Mouse (Mus musculus) cerebellum, adult 11 months (tissue): Measurements from ENCODE around the gene Plekha1.

Experiments
- DNase-seq: peaks from one replicate; pipeline ENCODE4 v3.0.0; 2022

The Plekha1 gene

DNA sequence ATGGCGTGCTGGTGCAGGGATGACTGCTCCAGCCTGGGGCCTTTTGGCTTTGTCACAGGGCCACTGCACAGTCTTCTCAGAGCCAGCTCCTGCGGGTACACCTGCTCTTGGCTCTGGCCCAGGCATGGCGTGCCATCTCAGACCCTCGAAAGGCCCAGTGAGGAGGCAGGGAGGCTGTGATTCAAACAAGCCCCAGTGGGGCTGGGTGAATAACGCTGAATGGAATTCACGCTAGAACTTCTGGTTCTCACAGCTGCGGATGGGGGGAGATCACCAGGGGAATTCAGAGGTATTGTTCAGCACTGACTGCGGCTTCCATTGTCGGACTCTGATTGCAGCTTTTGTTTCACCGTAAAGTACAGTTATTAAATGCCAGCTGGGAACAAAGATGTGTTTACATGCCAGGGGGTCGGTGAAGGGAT lies 4.8 kb upstream of the Plekha1 start:
- DNase-seq = no peak

DNA sequence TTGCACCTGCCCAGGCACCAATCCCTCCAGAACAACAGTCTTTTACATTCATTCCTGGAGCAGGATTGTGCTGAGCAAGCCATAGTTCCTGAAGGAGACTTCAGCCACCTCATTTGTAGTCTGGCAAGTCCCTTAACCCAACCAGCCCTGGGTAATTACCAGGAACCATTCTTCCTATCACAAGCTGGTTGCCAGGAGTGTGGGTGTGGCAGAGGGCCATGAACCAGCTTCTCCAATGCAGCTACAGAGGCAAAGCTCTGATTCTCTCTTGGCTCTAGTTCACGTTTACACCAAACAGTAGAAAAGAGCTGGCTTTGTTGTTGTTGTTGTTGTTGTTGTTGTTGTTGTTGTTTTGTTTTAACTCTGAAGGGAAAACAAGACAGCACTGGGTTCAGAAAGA lies 3.1 kb upstream of the Plekha1 start:
- DNase-seq = no peak

DNA sequence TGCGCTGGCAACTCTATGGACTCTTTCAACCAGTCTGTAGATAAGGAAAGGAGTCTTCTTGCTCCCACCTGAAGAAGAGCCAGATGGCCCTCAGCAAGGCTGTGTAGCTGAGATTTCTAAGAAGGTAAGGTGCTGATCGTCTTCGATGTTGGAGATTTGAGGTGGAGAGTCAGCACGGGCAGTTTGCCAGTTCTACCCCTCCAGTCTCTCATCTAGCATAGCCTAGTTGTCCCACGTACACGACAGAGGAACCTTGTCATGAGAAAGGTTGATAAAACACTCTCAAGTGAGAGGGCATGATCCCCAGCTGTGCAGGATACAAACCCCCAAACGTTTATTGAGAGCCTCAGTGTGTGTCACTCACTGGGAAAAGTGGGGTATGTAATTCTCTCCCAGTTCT lies 845 bp upstream of the Plekha1 start:
- peak; percentile 49 for DNase-seq

DNA sequence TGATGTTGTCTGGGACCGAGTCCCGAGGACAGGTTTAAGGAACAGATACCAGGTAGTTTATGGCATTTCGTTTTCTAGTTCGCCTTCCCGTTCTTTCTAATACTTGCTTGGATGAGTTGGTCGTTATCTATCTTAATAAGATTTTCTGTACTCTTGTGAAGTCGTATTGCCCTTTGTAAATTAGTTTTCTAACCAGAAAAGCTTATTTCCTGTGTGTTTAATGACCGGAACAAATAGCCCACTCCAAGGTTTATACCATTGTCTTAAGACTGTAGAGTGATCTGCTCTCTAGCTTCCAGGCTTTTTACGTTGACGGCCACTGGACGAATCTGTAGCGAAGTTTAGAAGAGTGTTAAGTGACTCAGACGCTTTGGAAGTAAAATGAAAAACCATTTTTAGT lies 1.1 kb downstream of the Plekha1 start:
- no peak for DNase-seq

DNA sequence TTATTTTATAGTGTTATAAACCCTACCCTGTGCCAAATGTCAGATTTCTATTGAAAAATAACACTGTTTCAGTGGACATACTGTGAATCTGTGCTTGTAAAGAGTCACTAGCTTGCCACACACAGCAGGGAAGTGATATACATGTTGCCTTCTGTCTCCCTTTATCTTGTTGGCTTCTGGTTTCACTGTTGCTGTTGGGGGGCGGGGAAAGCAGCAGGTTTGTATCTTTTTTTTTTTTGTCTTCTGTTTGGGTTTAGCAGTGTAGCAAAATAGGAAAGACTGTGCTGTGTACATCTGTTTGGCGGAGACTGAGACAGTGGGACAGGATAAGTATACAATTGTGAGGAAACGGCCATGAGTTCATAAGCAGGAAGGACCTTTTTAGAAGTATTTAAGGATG lies 1.7 kb downstream of the Plekha1 start:
- no peak for DNase-seq

DNA sequence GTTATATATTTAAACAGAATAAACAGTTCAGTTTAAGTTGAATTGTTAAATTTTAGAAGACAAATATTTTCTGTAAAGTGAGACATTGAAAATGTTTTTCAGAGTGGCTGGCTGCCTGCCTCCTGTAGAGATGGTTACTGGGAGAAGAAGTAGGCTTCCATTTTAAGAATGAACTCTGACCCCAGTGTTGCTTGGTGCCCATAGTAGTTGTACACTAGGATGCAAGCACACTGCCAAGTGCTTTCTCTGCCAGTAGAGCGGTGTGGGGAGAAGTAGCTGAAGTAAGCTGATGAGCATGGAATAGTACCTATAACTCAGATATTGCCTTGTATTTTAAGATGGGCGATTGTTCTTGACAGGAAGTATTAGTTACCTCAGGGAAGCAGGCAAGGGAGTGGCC lies 18.6 kb downstream of the Plekha1 start:
- no peak for DNase-seq

DNA sequence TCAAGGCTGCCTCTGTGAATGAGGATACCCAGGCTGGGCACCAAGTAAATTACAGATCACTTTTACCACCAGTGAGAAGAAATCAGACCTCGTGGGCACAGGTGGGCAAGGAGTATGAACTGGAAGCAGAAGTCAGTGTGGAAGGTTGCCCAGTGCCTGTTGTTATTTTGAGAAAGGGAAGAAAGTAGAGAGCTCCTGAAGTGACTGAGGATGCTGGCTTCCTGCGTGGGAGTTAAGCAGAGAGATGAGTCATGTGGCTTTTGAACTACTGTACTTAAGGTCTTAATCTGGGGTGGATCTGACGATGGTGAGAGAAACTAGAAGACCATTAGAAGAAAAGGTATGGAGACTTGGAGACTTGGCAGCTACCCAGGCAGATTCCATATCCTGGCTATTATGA lies 20.7 kb downstream of the Plekha1 start:
- no peak for DNase-seq

DNA sequence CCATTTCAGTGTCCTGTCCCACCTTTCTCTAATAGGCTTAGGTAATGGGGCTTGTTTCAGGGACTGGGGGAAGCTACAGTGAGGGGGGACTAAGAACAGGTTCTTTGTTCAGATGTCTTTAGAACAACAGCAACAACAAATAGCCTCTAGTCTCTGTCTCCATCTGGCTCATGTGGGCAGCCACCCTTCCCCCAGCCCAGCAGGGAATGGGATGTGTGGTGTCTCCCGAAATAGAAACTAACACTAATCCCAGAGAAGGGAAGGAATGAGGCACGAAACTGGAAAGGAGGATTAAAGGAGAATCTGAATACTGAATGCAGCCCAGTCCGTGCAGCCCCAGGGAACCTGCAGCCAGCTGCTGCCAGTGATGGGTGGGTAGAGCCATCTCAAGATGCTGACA lies 22.4 kb downstream of the Plekha1 start:
- DNase-seq = no peak

DNA sequence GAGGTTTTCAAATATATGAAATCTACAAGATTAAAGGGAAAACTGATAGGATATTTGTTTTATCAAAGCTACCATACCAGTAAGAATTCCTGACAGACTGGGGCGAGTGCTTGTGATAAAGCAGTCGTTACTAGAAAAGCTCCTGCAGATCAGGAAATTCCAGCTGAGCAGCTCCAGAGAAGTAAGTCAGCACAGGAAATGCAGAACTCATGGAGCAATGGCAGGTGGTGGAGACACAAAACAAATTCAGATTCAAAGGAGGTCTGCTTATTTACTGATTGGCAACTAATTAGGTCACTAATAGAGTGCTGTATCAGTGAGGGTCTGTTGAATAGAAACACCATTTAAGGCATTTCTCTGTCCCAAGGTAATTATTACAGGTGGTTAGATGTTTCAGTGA lies 25.3 kb downstream of the Plekha1 start:
- no peak for DNase-seq

DNA sequence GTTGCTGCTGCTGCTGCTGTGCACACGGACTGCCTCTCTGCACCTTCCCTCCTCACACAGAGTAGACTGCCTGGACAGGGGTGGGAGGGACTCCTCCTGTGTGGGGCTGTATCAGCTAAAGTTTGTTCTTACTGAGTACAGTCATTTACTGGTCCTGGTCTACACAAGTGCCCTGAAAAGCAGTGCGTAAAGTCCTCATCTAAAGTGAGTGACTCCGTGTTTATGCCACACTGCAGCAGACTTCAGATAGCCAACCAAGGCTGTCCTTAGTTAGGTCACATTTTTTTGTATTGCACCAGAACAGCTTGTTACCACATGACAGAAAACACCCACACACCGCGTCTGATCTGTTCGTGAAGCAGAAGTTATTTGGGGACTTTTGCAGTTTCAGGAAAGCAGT lies 27.4 kb downstream of the Plekha1 start:
- no peak for DNase-seq

DNA sequence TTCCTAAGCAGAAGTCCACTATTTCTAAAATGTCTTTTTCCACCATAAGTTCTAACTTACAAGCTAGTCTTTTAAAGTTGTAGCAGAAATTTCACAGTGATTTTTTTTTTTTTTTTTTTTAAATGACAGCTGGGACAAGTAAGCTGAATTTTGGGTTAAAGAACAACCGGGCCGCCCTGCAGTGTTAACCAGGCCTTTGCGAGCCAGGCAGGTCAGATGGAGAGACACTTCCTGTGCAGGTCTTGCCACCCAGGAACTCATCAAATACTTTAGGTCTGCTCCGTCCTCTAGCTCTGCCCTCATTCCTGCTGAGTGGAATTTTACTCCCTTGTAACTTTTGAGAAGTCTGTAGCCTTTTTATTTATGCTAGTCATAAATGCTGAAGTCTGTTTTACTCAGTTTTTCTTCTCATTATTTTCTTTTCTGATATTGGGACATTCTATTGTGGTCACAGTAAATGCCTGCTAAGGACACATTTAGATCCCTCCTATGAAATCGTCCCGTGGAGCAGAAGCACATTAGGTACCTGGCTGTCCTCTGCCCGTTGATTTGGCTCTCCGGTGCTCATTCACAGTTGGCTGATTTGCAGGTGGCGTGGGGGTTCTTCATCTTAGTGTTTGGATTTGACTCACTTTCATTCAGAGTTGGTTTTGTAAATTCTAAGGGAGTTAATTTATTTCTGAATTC lies 29.5 kb downstream of the Plekha1 start:
- DNase-seq = peak; percentile 30

DNA sequence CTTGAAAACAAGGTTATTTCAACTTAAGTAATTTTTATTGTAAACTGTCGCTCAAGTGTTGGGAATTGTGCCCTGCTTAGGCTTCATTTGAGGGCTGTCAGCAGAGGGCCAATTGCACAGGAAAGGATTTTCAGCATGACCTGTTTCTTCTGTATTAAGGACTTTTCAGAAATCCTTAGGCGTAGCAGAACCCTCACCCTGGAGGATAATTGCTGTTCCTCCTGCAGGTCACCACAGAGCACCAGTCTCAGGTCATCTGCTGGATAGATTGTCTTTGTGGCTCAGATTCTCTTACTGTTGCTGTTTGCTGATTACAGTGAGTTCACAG lies 30.0 kb downstream of the Plekha1 start:
- no peak for DNase-seq

DNA sequence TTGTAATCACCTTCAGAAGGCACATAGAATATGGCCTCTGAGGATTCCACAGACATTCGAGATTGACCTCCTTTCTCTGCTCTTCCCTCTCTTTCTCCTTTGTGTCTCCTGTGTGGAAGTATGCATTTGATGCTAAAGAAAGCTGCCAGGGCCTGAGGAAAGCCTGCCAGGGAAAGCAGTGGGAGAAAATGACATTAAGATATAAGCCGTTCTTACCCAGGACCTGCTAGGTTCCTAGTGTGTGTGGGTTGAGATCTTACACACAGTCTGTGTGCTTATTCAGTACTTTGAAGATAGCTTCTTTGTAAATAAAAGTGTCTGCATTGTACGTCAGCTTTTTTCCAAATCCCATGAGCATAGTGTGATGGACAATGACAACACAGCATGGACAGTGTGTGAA lies 30.5 kb downstream of the Plekha1 start:
- DNase-seq = no peak

DNA sequence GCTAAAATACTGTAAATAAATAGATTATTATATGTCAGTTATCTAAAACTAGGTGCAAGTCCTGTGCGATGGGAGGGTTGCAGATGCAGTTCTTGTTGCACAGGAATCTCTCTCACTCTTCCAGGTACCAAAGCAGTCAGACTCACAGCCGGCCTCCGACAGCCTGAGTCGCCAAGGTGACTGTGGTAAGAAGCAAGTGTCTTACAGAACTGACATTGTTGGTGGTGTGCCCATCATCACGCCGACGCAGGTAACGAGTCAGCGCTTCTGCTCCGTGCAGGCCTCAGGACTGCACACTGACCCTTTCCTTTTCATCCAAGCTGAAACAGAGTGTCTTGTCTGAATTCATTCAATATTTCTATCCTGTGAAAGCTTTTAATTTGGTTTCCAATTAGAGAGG lies 31.6 kb downstream of the Plekha1 start:
- no peak for DNase-seq

DNA sequence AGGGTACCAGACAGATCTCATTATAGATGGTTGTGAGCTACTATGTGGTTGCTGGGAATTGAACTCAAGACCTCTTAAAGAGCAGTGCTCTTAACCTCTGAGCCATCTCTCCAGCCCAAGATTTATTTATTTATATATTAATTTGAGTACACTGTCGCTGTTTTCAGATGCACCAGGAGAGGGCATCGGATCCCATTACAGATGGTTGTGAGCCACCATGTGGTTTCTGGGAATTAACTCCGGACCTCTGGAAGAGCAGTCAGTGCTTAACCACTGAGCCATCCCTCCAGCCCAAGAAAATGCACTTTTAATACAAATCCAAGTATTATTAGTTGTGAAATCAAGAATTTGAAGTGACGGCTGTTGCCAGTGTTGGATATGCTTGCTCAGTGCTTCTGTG lies 32.8 kb downstream of the Plekha1 start:
- DNase-seq = no peak

DNA sequence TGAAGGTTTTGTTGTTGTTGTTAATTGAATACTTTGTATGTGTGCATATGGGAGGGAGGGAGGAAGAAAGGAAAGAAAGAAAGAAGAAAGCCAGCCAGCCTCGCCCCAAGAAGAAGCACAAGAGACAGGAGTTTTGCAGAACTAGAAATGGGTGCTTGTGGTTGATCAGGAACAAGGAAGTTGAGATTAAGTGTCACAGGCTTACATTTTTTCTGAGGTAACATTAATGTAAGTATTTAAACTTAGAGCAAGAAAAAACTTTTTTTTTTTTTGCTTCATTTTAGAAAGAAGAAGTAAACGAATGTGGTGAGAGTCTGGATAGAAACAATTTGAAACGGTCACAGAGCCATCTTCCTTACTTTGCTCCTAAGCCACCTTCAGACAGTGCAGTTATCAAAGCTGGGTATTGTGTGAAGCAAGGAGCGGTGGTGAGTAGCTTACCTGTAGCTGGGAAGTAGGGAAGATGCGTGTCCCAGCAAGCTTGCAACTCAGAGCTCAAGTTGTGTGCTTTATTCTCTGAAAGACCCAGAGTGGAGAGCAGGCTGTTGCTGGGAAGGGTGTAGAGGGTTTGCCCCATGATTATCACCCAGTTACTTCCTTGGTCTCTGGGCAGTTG lies 34.8 kb downstream of the Plekha1 start:
- DNase-seq = no peak

DNA sequence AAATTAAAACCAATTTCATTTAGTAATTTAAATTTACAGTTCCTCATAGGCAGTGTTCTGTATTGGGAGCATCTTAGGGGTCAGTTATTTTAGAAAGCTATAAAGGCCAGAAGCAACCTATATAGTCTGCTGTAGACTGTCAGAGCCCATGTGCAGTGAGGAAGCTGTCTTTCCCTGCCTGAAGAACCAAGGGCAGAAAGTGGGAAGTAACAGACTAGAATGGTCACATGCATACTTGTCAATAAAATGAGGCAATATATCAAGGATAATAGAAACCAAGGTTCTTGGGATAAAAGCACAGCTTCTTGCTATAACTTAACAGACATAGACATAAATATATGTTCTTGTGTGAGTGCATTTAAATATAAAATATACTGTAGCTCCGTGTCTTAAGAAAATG lies 37.4 kb downstream of the Plekha1 start:
- DNase-seq = no peak

DNA sequence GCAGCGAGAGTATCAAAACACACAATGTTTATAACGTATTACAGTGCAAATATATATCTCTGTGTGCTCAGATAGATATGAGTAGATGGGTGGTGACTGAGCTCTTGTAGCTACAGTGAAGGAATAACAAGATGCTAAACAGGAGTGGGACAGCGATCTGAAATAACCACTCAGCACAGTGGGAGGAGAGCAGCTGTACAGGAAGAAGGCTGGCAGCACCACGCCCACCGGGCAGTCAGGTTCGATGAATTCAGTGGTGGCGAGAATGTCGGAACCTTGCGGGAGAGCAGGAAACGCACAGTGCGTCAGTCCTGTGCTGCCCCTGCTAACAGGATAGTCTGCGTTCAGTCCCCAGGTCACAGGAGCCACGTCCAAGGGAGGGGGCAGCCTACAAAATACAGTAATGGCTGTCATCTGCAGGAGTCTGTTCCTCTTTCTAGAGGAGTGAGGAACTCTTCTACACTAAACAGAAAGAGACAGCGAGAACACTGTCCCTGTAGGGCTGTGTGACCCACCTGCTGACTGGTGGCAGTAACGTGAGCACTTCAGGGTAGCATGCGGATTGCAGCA lies 38.0 kb downstream of the Plekha1 start:
- DNase-seq = no peak

DNA sequence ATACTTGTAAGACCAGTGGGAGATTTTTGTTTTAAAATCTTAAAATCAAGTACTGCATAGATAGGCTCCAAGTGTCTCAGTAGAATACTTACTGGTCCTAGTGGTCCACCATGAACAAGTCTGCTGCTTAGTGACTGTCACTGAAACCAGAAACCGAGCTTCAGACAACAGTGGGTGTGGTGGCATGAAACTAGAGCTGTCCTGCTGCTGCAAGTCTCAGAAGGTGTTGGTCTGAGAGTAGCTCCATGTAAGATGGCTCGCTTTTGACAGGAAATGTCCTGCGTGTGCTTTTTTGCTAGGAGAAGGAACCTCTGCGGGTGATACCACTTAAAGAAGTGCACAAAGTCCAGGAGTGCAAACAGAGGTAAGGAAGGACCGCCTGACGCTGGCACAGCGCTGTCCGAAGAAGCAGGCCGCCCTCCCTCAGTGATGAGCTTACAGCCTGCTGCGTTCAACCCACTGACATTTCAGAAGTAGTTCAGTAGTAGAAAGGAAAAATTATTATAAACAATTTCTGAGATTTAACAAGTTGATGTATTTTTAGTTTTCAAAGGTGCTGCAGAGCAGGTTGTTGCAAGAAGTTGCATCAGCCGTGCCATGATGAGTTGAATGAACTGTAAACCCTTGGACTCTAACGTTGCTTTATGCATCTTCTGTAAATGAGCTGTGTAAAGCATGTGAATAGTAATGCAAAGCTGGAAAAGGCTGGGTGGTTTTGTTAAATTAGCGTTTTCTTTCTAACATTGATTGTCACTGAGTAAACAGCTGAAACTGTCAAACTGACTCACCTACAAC lies 39.2 kb downstream of the Plekha1 start:
- no peak for DNase-seq

DNA sequence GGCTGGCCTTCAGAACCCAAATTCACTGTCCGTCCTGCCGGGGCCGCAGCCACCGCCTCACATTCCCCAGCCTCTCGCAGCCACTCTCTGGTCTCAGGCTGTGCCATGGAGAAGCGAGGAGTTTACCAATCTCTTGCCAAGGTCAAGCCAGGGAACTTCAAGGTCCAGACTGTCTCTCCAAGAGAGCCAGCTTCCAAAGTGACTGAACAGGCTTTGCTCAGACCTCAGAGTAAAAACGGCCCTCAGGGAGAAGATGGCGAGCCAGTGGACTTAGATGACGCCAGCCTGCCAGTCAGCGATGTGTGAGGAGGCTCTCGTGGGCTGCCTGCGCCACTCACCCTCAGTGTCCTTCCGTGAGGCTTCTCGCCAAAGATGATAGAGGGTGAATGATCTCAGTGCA lies 45.3 kb downstream of the Plekha1 start:
- no peak for DNase-seq

DNA sequence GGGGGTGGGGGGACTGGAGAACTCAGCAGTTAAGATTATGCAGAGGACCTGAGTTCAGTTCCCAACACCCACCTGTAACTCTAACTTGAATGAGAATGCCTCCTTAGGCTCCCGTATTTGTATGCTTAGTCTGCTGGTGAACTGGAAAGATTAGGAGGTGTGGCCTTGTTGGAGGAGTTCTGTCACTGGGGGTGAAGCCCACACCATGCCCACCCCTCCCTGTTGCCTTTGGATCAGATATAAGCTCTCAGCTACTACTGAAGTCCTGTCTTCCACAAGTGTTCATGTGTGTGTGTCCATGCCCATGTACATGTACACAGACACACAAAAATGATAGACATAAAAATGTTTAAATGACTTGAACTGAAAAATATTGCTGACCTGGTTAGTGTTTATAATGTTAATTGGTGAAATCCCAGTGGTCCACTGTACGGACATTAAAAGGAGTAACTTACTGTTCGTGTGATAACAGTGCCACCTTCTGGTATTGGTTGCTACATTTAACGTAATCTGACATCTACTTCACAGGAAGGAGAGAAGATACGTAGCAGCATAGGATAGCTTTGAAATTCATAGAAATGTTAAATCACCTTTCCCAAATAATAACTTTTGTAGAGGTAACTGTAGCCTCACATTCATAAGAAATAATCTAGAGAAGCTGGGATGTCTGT lies 49.3 kb downstream of the Plekha1 start:
- DNase-seq = no peak

DNA sequence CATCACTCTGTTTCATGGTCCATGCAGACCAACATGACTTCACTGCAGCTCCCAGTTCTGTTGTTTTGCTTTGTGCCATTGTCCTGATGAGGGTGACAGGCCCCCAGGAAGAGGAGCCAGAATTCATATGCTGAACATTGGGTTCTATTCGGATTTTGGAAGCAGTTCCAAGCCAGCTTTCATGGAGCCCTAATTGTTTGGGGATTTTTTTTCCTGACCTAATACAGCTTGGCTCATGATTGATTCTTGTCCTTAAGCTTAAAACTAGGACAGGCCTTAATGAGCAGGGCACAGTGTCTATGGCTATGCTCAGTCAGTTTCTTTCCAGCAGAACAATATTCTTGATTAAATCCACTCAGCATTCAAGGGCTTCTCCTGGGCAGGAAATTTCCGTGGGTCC lies 52.7 kb downstream of the Plekha1 start:
- DNase-seq = no peak

DNA sequence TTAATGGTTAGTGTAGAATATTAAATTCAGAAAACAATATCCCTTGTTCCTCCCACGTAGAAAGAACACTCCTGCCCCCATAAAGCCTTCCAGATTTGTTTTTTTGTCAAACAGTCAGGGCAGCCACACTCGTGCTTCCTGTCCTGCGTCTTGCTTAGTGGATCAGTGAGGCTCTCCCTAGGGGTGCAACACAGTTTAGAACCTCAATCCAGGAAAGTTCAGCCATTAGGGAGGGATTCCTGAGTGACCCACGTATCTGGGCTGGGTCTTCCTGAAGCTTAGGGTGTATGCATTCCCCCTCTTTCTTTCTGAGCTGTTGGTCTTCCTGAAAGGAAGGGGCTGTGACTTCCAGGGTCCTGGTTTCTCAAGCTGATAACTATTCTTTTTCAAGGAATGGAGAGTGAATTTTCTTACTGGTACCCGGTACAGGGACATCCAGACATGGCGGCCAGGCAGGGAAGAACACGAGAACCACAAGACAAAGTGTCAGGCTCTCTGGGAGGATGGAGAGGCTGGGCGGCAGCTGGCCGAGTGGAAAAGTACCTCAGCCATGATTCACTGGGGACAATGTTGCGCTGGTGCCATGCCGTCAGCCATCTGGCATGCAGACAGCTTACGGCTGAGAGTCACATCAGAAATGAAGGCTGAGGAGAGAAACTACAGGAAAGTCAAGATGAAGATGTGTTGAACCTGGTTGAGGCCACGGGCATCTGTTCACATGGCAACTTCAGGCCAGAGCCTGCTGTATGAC lies 57.6 kb downstream of the Plekha1 start:
- peak; percentile 15 for DNase-seq
